Mouse (Mus musculus) intestine, postnatal 0 days (tissue): ENCODE results near the gene Hoxc12. TPM values are rescaled to one million over a fixed set of nuclear protein-coding genes. Genes with fewer than 3 reads are reported as not detected.

ENCODE experiments used
- ATAC-seq: fragments of 200-750 bp; cut with Nextera tagmentation; 2 replicates; pipeline ENCODE4 v1.8.0; 2017; ENCODE audit warnings: mild to moderate bottlenecking, moderate TSS enrichment, moderate library complexity
- H3K27ac ChIP-seq: fragments of 300-500 bp; sonication (generic); 2 replicates; pipeline ENCODE4 v1.5.1; 2014; ENCODE audit warnings: mild to moderate bottlenecking, low read depth, low read length, moderate library complexity
- H3K27me3 ChIP-seq: fragments of 300-500 bp; sonication (generic); replicated peaks from 2 replicates; pipeline ENCODE4 v1.6.1; 2014; ENCODE audit warnings: low read length, mixed read lengths; ENCODE audit not compliant: control insufficient read depth, insufficient read depth
- H3K36me3 ChIP-seq: fragments of 300-500 bp; sonication (generic); 2 replicates; pipeline ENCODE4 v1.6.1; 2014; ENCODE audit warnings: mild to moderate bottlenecking, moderate library complexity; ENCODE audit not compliant: control insufficient read depth, insufficient read depth
- H3K4me1 ChIP-seq: fragments of 300-500 bp; sonication (generic); replicated peaks from 2 replicates; pipeline ENCODE4 v1.6.1; 2014; ENCODE audit warnings: antibody characterized with exemption, low read length, mixed read lengths; ENCODE audit not compliant: control insufficient read depth, insufficient read depth
- H3K4me2 ChIP-seq: fragments of 300-500 bp; sonication (generic); replicated peaks from 2 replicates; pipeline ENCODE4 v1.6.1; 2014; ENCODE audit warnings: low read depth, mild to moderate bottlenecking, moderate library complexity
- H3K4me3 ChIP-seq: fragments of 300-500 bp; sonication (generic); 2 replicates; pipeline ENCODE4 v1.5.1; 2014; ENCODE audit warnings: low read depth, low read length
- H3K9ac ChIP-seq: fragments of 300-500 bp; sonication (generic); 2 replicates; pipeline ENCODE4 v1.6.1; 2014; ENCODE audit warnings: mild to moderate bottlenecking, low read depth, low read length
- H3K9me3 ChIP-seq: fragments of 300-500 bp; sonication (generic); 2 replicates; pipeline ENCODE4 v1.6.1; 2016; ENCODE audit warnings: mixed run types; ENCODE audit not compliant: control insufficient read depth
- CTCF ChIP-seq: sonication (generic); IDR thresholded peaks from 2 replicates; pipeline ENCODE4 v1.5.1; 2016; ENCODE audit warnings: low read depth, mild to moderate bottlenecking, control low read depth, antibody characterized with exemption, moderate library complexity
- WGBS: fragments of 180-500 bp; shearing (Covaris S2); extraction: QIAGEN DNeasy Blood & Tissue Kit; methylation state at CpG from one replicate; pipeline ENCODE4 v1.1.7; 2014; 5-methylcytosine and 5-hydroxymethylcytosine counted together
- polyA plus RNA-seq: library from polyadenylated mRNA; unstranded; fragments of >200 nt; fragmentation: Nextera tagmentation; extraction: Ambion mirVana; gene quantifications from 2 replicates; pipeline ENCODE4 v1.2.1, GENCODE M21; 2015

The Hoxc12 gene
- polyA plus RNA-seq, 1 experiment from 2014 or later: not detected

DNA sequence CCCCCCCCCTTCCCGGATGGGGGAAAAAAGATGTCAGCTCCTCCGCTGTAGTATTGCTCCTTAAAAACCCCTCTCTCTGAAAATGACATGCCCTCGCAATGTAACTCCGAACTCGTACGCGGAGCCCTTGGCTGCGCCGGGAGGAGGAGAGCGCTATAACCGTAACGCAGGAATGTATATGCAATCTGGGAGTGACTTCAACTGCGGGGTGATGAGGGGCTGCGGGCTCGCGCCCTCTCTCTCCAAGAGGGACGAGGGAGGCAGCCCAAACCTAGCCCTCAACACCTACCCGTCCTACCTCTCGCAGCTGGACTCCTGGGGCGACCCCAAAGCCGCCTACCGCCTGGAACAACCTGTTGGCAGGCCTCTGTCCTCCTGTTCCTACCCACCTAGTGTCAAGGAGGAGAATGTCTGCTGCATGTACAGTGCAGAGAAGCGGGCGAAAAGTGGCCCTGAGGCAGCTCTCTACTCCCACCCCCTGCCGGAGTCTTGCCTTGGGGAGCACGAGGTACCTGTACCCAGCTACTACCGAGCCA, 30.3 kb downstream of the Hoxc12 start, which contains the start of gene Hoxc10:
Gene Hoxc10, plus strand, starts transcription at position 21 of the 536 bp plus-strand sequence.
- TF ChIP-seq CTCF: no peak
- H3K36me3 ChIP-seq: no peaks in the 10 kb centered on the region
- H3K4me2 ChIP-seq: peak within 1 kb of the TSS; percentile 25; the same call in 1 of the 2 replicates
- WGBS: 4% methylated on average over 27 of the region's 27 CpGs
- no peaks in the 10 kb centered on the region for H3K9me3 ChIP-seq
- H3K9ac ChIP-seq: no peak within 1 kb of the TSS
- peak; percentile 21; the same call in 1 of the 2 replicates for ATAC-seq
- peak within 1 kb of the TSS; percentile 0; the same call in 1 of the 2 replicates for H3K4me3 ChIP-seq
- peaks cover 96% of the 10 kb centered on the region for H3K27me3 ChIP-seq
- H3K4me1 ChIP-seq: no peaks in the 10 kb centered on the region
- H3K27ac ChIP-seq: no peak within 1 kb of the TSS

DNA sequence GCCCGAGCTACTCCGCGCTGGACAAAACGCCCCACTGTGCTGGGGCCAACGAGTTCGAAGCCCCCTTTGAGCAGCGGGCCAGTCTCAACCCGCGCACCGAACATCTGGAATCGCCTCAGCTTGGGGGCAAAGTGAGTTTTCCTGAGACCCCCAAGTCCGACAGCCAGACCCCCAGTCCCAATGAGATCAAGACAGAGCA, 30.7 kb downstream of the Hoxc12 start, which contains the start of gene Hoxc5:
Gene Hoxc5, plus strand, starts transcription at position 132 of the 199 bp plus-strand sequence.
- Histone ChIP-seq H3K27ac (no peak within 1 kb of the TSS), H3K4me1 (no peaks in the 10 kb centered on the region), H3K9me3 (no peaks in the 10 kb centered on the region), H3K27me3 (peaks cover 98% of the 10 kb centered on the region), H3K4me3 (peak within 1 kb of the TSS; percentile 0; the same call in 1 of the 2 replicates), H3K4me2 (peak within 1 kb of the TSS; percentile 25; the same call in 1 of the 2 replicates), H3K36me3 (no peaks in the 10 kb centered on the region), H3K9ac (no peak within 1 kb of the TSS)
- no peak; the same call in 1 of the 2 replicates for ATAC-seq
- no peak for TF ChIP-seq CTCF
- 6% methylated on average over 12 of the region's 12 CpGs for WGBS

- H3K36me3 ChIP-seq: no peaks in the 10 kb centered on the region
- 5% methylated on average over 34 of the region's 34 CpGs for WGBS
- 0 out of 2 replicates have a peak overlapping the region, but pooled peaks have one; percentile 3 for H3K4me2 ChIP-seq
- TF ChIP-seq CTCF: no peak
- H3K9ac ChIP-seq: no peak overlapping the region
- no peak overlapping the region for H3K27ac ChIP-seq
- H3K4me3 ChIP-seq: no peak overlapping the region
- ATAC-seq: no peak
- no peaks in the 10 kb centered on the region for H3K4me1 ChIP-seq
- peaks cover 98% of the 10 kb centered on the region for H3K27me3 ChIP-seq
- no peaks in the 10 kb centered on the region for H3K9me3 ChIP-seq
Observed at GRCm38 (mm10) chr15:102967511-102968397, 31.2 kb downstream of the Hoxc12 start.

GRCm38 (mm10) chr15:102969296-102969695, 32.7 kb downstream of the Hoxc12 start:
- Histone ChIP-seq H3K36me3 (no peaks in the 10 kb centered on the region), H3K4me2 (no peak overlapping the region), H3K9ac (no peak overlapping the region), H3K27ac (no peak overlapping the region), H3K4me3 (no peak overlapping the region), H3K27me3 (peaks cover 98% of the 10 kb centered on the region), H3K4me1 (no peaks in the 10 kb centered on the region), H3K9me3 (no peaks in the 10 kb centered on the region)
- TF ChIP-seq CTCF: no peak
- no peak for ATAC-seq
- WGBS: 32% methylated on average over 1 of the region's 1 CpGs

GRCm38 (mm10) chr15:102970740-102971139, 34.2 kb downstream of the Hoxc12 start:
- Histone ChIP-seq H3K27ac (no peak overlapping the region), H3K9ac (no peak overlapping the region), H3K9me3 (no peaks in the 10 kb centered on the region), H3K27me3 (peaks cover 97% of the 10 kb centered on the region), H3K4me3 (no peak overlapping the region), H3K4me2 (no peak overlapping the region), H3K36me3 (no peaks in the 10 kb centered on the region), H3K4me1 (no peaks in the 10 kb centered on the region)
- no peak for ATAC-seq
- 2% methylated on average over 12 of the region's 12 CpGs for WGBS
- peak; percentile 56 for TF ChIP-seq CTCF

GRCm38 (mm10) chr15:102972254-102972653, 35.7 kb downstream of the Hoxc12 start:
- no peak for TF ChIP-seq CTCF
- H3K4me1 ChIP-seq: no peaks in the 10 kb centered on the region
- no peak for ATAC-seq
- no peak overlapping the region for H3K27ac ChIP-seq
- H3K4me3 ChIP-seq: no peak overlapping the region
- no peaks in the 10 kb centered on the region for H3K36me3 ChIP-seq
- H3K9me3 ChIP-seq: no peaks in the 10 kb centered on the region
- 3% methylated on average over 21 of the region's 21 CpGs for WGBS
- H3K27me3 ChIP-seq: peaks cover 97% of the 10 kb centered on the region
- no peak overlapping the region for H3K9ac ChIP-seq
- no peak overlapping the region for H3K4me2 ChIP-seq
